Mouse (Mus musculus) forebrain, embryonic 16.5 days (tissue): ENCODE results near the gene Hormad1. TPM values are rescaled to one million over a fixed set of nuclear protein-coding genes. Genes with fewer than 3 reads are reported as not detected.

Source experiments
- ATAC-seq: fragments of 200-750 bp; cut with Nextera tagmentation; 2 replicates; pipeline ENCODE4 v1.8.0; 2017; ENCODE audit warnings: mild to moderate bottlenecking, moderate library complexity
- H3K27ac ChIP-seq: fragments of 300-500 bp; sonication (generic); 2 replicates; pipeline ENCODE4 v1.5.1; 2014; ENCODE audit warnings: low read length, control low read depth
- H3K27me3 ChIP-seq: fragments of 300-500 bp; sonication (generic); replicated peaks from 2 replicates; pipeline ENCODE4 v1.6.1; 2014; ENCODE audit warnings: low read length; ENCODE audit not compliant: control insufficient read depth, insufficient read depth
- H3K36me3 ChIP-seq: fragments of 300-500 bp; sonication (generic); 2 replicates; pipeline ENCODE4 v1.6.1; 2014; ENCODE audit not compliant: control insufficient read depth, insufficient read depth
- H3K4me1 ChIP-seq: fragments of 300-500 bp; sonication (generic); replicated peaks from 2 replicates; pipeline ENCODE4 v1.6.1; 2014; ENCODE audit warnings: low read length; ENCODE audit not compliant: control insufficient read depth, insufficient read depth
- H3K4me2 ChIP-seq: fragments of 300-500 bp; sonication (generic); 2 replicates; pipeline ENCODE4 v1.6.1; 2014; ENCODE audit warnings: mild to moderate bottlenecking, low read length, control low read depth
- H3K4me3 ChIP-seq: fragments of 300-500 bp; sonication (generic); replicated peaks from 2 replicates; pipeline ENCODE4 v1.5.1; 2014; ENCODE audit warnings: mild to moderate bottlenecking, low read length, control low read depth
- H3K9ac ChIP-seq: fragments of 300-500 bp; sonication (generic); replicated peaks from 2 replicates; pipeline ENCODE4 v1.6.1; 2014; ENCODE audit warnings: low read depth, low read length, control low read depth
- H3K9me3 ChIP-seq: fragments of 300-500 bp; sonication (generic); 2 replicates; pipeline ENCODE4 v1.6.1; 2016; ENCODE audit warnings: low read length; ENCODE audit not compliant: control insufficient read depth
- WGBS: fragments of 180-500 bp; shearing (Covaris S2); extraction: QIAGEN DNeasy Blood & Tissue Kit; methylation state at CpG from one replicate; pipeline ENCODE4 v1.1.7; 2014; 5-methylcytosine and 5-hydroxymethylcytosine counted together
- polyA plus RNA-seq: library from polyadenylated mRNA; unstranded; fragments of >200 nt; fragmentation: Nextera tagmentation; extraction: Ambion mirVana; gene quantifications from 2 replicates; pipeline ENCODE4 v1.2.1, GENCODE M21; 2015

Gene Hormad1
- not detected in 2 replicates for polyA plus RNA-seq

DNA sequence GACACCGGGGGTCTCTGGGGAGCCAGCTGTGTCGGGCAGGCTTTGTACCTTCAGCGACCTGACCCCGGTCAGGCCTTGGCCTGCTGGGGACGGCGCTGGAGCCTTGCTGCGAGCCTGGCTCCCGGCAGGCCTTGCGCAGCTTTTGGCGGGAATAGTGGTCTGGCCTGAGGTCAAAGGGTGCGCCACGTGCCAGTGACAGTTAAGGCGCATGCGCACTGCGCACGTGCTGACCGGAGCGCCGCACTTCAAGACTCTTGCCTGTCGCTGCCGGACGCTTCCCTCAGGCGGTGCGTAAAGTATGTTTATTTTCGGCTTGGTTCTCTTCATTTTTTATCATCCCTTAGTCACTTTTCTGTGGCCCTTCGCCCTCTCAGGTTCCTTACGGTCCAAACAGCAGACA lies at the start of gene Hormad1:
Gene Hormad1, plus strand, starts transcription at position 241 of the 400 bp plus-strand sequence.
- ATAC-seq: no peak
- no peak within 1 kb of the TSS for H3K9ac ChIP-seq
- 92% methylated on average over 27 of the region's 27 CpGs for WGBS
- no peak within 1 kb of the TSS for H3K27ac ChIP-seq
- no peak within 1 kb of the TSS for H3K4me3 ChIP-seq
- H3K36me3 ChIP-seq: no peaks in the 10 kb centered on the region
- no peak within 1 kb of the TSS for H3K4me2 ChIP-seq
- no peaks in the 10 kb centered on the region for H3K4me1 ChIP-seq
- H3K9me3 ChIP-seq: no peaks in the 10 kb centered on the region
- H3K27me3 ChIP-seq: no peaks in the 10 kb centered on the region

DNA sequence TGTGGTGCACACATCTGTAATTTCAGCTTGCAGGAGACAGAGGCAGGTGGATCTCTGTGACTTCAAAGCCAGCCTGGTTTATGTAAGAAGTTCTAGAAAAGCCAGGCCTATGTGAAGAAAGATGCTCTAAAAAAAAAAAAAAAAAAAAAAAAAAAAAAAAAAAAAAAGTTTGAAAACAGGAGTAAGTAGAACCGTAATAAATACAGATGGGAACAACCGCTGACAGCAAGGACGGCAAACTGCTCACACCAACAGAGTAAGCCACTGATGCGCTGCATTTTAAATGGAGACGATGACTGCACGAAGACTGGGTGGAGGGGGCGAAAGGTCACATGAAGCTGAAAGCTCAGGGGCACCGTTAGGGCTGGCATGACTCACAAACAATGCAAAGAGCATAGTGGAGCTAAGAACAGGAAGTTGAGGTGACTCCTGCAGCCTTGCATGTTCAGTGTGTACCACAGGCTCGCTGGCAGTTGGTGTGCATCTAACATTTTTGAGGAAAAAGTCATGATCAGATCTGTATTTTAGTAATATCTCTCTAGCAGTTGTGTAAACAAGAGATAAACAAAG lies 47.8 kb upstream of the Hormad1 start:
- Histone ChIP-seq H3K4me2 (no peak overlapping the region), H3K27me3 (no peaks in the 10 kb centered on the region), H3K4me3 (no peak overlapping the region), H3K27ac (no peak overlapping the region), H3K9ac (no peak overlapping the region), H3K36me3 (no peaks in the 10 kb centered on the region), H3K4me1 (no peaks in the 10 kb centered on the region), H3K9me3 (no peaks in the 10 kb centered on the region)
- 84% methylated on average over 9 of the region's 9 CpGs for WGBS
- ATAC-seq: no peak

DNA sequence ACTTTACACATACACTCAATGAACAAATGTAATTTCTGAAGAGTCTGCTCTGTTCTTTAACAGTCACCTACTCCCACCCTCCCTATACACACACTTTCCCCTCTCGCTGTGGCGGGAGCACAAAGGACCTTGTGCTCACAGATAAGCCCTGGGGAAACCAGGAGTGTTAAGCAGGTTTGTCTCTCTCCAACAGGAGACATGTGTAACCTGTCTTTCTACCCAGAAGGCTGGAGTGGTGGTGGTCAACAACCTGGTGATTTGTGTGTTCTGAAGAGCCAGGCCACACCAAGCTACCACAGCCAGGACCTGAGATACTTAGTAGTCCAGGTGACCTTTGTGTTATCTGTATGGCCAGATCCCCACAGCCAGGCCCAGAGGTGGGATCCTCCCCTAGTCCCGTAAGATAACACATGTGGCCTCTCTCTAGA lies 42.8 kb upstream of the Hormad1 start:
- H3K4me3 ChIP-seq: no peak overlapping the region
- no peaks in the 10 kb centered on the region for H3K36me3 ChIP-seq
- 91% methylated on average over 3 of the region's 3 CpGs for WGBS
- H3K4me2 ChIP-seq: no peak overlapping the region
- no peak for ATAC-seq
- no peak overlapping the region for H3K9ac ChIP-seq
- H3K27ac ChIP-seq: no peak overlapping the region
- H3K4me1 ChIP-seq: no peaks in the 10 kb centered on the region
- H3K9me3 ChIP-seq: no peaks in the 10 kb centered on the region
- H3K27me3 ChIP-seq: no peaks in the 10 kb centered on the region

DNA sequence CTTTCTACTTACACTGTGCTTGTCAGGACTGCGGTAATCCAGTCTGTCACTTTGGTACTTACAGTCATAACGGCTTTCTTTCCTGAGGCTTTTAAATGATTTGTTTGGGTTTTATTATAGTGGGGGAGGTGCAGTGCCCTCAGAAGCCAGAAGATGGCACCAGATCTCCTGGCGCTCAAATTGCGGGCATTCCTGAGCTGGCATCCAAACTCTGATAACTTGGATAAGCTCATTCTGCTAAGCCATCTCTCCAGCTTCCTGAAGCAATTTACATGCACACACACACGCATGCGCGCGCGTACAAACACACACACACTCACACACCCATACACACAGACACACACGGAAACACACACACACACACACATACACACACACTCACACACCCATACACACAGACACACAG lies 42.0 kb upstream of the Hormad1 start:
- 25% methylated on average over 10 of the region's 10 CpGs for WGBS
- ATAC-seq: peak; percentile 71

DNA sequence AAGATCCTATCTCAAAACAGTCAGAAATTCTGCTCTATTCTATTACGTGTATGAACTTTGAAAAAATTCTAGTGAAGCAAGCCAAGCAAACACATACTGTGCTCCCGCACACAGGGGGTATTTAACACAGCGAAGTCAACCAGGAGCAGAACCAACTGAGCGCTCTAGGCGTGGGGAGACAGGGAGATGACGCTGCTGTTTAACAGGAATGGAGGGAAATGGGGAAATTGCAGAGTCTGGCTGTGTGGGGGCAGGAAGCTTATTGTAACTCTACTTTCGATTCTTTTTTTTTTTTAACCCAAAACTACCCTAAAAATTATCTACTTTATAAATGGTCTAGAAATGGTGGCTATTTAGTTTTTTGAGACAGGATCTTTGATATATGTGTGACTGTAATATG lies 40.6 kb upstream of the Hormad1 start:
- Histone ChIP-seq H3K27ac (no peak overlapping the region), H3K4me3 (no peak overlapping the region), H3K4me2 (no peak overlapping the region), H3K9me3 (no peaks in the 10 kb centered on the region), H3K4me1 (no peaks in the 10 kb centered on the region), H3K27me3 (no peaks in the 10 kb centered on the region), H3K9ac (no peak overlapping the region), H3K36me3 (no peaks in the 10 kb centered on the region)
- ATAC-seq: no peak
- 83% methylated on average over 7 of the region's 7 CpGs for WGBS

More for the DNA sequence above, 42.0 kb upstream of the Hormad1 start:
- Histone ChIP-seq H3K27ac (no peak overlapping the region), H3K4me3 (no peak overlapping the region), H3K4me2 (no peak overlapping the region), H3K4me1 (no peaks in the 10 kb centered on the region), H3K9ac (no peak overlapping the region), H3K36me3 (no peaks in the 10 kb centered on the region), H3K9me3 (no peaks in the 10 kb centered on the region), H3K27me3 (no peaks in the 10 kb centered on the region)

DNA sequence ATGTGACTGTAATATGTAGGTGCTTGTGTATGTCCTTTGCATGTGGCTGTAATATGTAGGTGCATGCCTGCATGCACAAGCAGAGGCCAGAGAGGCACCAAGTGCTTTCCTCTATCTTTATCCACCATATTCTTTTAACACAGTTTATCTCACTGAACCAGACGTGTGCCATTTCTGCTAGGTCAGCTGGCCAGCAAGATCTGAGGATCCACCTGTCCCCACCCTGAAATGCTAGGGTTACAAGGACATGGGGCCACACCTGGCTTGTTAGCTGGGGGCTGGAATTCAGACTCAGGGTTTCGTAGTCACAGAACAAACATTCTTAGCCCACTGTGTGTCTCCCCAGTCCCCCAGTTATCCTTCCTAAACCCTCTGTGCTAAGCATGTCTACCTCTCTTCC lies 40.2 kb upstream of the Hormad1 start:
- WGBS: 91% methylated on average over 2 of the region's 2 CpGs
- Histone ChIP-seq H3K27ac (no peak overlapping the region), H3K9me3 (no peaks in the 10 kb centered on the region), H3K9ac (no peak overlapping the region), H3K36me3 (no peaks in the 10 kb centered on the region), H3K4me2 (no peak overlapping the region), H3K4me3 (no peak overlapping the region), H3K27me3 (no peaks in the 10 kb centered on the region), H3K4me1 (no peaks in the 10 kb centered on the region)
- ATAC-seq: no peak

DNA sequence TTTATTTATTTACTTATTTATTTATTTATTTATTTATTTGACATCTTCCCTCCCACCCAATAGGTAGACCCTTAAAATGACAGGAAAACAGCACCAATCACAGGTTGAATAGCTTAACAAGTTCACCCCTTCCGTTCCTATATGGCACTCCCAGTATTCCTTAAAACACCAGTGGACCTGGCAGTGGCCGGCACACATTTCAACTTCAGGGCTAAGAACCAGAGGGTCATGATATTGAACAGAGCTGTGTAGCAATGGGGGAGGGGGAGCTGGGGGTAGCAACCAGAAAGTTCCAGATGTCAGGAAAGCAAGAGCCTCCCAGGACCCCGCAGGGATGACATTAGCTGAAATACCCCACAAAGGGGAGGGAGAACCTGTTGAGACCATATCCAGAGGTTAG lies 39.4 kb upstream of the Hormad1 start:
- H3K4me2 ChIP-seq: no peak overlapping the region
- H3K4me1 ChIP-seq: no peaks in the 10 kb centered on the region
- ATAC-seq: no peak
- H3K9me3 ChIP-seq: no peaks in the 10 kb centered on the region
- no peak overlapping the region for H3K4me3 ChIP-seq
- H3K27ac ChIP-seq: no peak overlapping the region
- H3K27me3 ChIP-seq: no peaks in the 10 kb centered on the region
- WGBS: 93% methylated on average over 3 of the region's 3 CpGs
- H3K36me3 ChIP-seq: no peaks in the 10 kb centered on the region
- no peak overlapping the region for H3K9ac ChIP-seq

DNA sequence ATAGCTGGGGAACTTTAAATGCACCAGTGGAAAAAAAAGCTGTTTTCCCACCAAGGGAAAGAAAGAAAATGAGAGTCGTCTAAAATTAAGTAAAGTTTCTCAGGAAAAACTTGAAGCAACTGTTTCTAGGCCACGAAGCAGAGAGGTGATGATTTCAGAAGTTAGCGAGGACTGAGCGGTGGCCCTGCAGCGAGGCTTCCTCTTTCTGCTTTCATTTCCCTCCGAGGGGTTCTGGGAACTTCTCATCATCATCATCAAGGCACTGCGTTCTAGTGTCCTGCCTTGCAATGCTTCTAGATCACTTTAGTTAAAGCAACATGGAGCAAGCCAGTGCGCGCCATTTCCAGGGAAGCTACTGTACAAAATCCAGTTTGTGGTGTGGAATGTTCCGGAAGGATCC lies 38.3 kb upstream of the Hormad1 start:
- H3K9ac ChIP-seq: no peak overlapping the region
- H3K4me1 ChIP-seq: no peaks in the 10 kb centered on the region
- H3K27ac ChIP-seq: no peak overlapping the region
- no peak overlapping the region for H3K4me3 ChIP-seq
- ATAC-seq: no peak
- no peaks in the 10 kb centered on the region for H3K9me3 ChIP-seq
- no peaks in the 10 kb centered on the region for H3K27me3 ChIP-seq
- no peaks in the 10 kb centered on the region for H3K36me3 ChIP-seq
- H3K4me2 ChIP-seq: no peak overlapping the region
- 91% methylated on average over 10 of the region's 10 CpGs for WGBS

DNA sequence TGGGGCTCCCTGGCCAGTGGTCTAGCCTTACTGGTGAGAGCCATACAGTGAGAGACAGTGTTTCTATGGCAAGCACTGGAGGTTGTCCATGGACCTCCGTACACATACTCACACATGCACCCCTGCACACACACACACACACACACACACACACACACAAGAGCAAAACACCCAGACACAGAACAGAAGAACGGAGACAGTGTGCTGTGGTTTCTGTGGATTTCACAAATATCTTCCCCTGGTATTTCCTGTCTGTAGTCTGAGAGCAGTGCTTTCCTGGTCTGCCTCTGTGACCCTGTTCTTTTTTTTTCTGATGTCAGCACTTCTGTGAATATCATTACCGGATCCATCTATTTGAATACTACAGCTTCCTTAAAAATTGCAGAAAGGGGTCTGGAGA lies 35.8 kb upstream of the Hormad1 start:
- Histone ChIP-seq H3K4me1 (no peaks in the 10 kb centered on the region), H3K4me3 (no peak overlapping the region), H3K9me3 (no peaks in the 10 kb centered on the region), H3K9ac (no peak overlapping the region), H3K36me3 (no peaks in the 10 kb centered on the region), H3K27ac (no peak overlapping the region), H3K27me3 (no peaks in the 10 kb centered on the region), H3K4me2 (no peak overlapping the region)
- ATAC-seq: no peak
- 74% methylated on average over 3 of the region's 3 CpGs for WGBS

DNA sequence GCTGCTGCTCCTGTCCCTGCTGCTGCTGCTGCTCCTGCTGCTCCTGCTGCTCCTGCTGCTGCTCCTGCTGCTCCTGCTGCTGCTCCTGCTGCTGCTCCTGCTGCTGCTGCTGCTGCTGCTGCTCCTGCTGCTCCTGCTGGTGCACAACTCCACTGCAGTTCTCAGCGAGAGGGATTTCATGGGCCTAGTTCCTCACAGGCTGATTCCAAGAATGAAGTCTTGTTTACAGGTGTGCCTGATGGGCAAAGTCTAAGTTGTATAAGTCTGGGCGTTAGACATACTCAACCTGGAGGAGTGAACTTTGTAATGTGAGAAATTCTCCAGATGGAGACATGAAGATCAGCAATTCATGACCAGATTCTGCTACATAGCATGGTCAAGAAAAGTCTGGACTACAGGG lies 34.8 kb upstream of the Hormad1 start:
- no peaks in the 10 kb centered on the region for H3K9me3 ChIP-seq
- H3K4me1 ChIP-seq: no peaks in the 10 kb centered on the region
- no peak for ATAC-seq
- no peak overlapping the region for H3K4me2 ChIP-seq
- H3K9ac ChIP-seq: no peak overlapping the region
- no peak overlapping the region for H3K27ac ChIP-seq
- H3K36me3 ChIP-seq: no peaks in the 10 kb centered on the region
- WGBS: 58% methylated on average over 2 of the region's 2 CpGs
- no peaks in the 10 kb centered on the region for H3K27me3 ChIP-seq
- no peak overlapping the region for H3K4me3 ChIP-seq
